ENCODE assay signal across 8 mouse cellular contexts in the genomic region with DNA sequence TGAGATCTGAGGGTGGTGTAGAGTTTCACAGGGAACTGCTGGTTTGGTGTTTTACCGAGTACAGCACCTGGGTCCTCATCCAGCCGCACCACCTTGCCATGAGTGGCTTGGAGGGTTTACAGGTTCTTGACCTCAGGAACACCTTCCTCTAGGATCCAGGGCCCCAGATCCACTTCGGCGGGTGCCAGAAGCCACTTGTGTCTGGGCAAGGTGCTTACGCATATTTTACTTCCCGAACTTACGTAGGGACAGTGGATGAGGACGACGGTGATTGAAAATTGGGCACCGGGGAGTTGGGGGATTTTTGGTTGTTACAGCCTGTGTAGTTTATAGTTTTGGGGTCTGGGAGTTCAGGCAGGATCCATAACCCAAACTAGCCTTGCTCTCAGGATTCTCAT. TPM values are rescaled to one million over a fixed set of nuclear protein-coding genes. Genes with fewer than 3 reads are reported as not detected.
DNase-seq lines count a peak whose midpoint lies in the region; ATAC-seq and TF ChIP-seq lines count a peak whose summit lies in the region.

No protein-coding gene starts in this region.

- H3K4me3 ChIP-seq in testis, adult 2 months (ENCODE audit: control insufficient read depth, low read depth, low read length): peak overlapping the region; percentile 73
- H3K4me3 ChIP-seq in forebrain, embryonic 16.5 days (replicated peaks; ENCODE audit: low read length): peak overlapping the region; percentile 54; the same call in 1 of the 2 replicates
- H3K4me3 ChIP-seq in liver, embryonic 16.5 days (ENCODE audit: low read depth, low read length): peak overlapping the region; percentile 58
- peak overlapping the region; percentile 61 for H3K4me3 ChIP-seq in stomach, embryonic 15.5 days (replicated peaks)

- H3K4me1 ChIP-seq in testis, adult 2 months (ENCODE audit: control insufficient read depth, insufficient read depth, low read length): peaks cover 10% of the 10 kb centered on the region
- H3K4me1 ChIP-seq in forebrain, embryonic 16.5 days (replicated peaks; ENCODE audit: control insufficient read depth, insufficient read depth, low read length): peaks cover 13% of the 10 kb centered on the region
- H3K4me1 ChIP-seq in liver, embryonic 16.5 days (ENCODE audit: control insufficient read depth, low read depth, low read length): peaks cover 37% of the 10 kb centered on the region
- peaks cover 48% of the 10 kb centered on the region for H3K4me1 ChIP-seq in stomach, embryonic 15.5 days

- ATAC-seq in forebrain, embryonic 16.5 days: no peak
- no peak for ATAC-seq in liver, embryonic 16.5 days (ENCODE audit: low read depth)
- ATAC-seq in stomach, embryonic 15.5 days (ENCODE audit: insufficient read depth, low FRiP score, low read depth): no peak

- TF ChIP-seq POLR2A in testis, adult 2 months (IDR thresholded peaks at IDR 0.05; ENCODE audit: control insufficient read depth, low read depth, low read length): no peak

- no peak overlapping the region; the same call in 1 of the 2 replicates for H3K9ac ChIP-seq in forebrain, embryonic 16.5 days (replicated peaks; ENCODE audit: low read depth, low read length)
- peak overlapping the region; percentile 65 for H3K9ac ChIP-seq in liver, embryonic 16.5 days (ENCODE audit: low read depth, low read length)
- peak overlapping the region; percentile 51 for H3K9ac ChIP-seq in stomach, embryonic 15.5 days

- H3K9me3 ChIP-seq in forebrain, embryonic 16.5 days (ENCODE audit: control insufficient read depth, low read length): no peaks in the 10 kb centered on the region
- H3K9me3 ChIP-seq in liver, embryonic 16.5 days (replicated peaks; ENCODE audit: control insufficient read depth, low read length): no peaks in the 10 kb centered on the region
- H3K9me3 ChIP-seq in stomach, embryonic 15.5 days: no peaks in the 10 kb centered on the region

- H3K27me3 ChIP-seq in testis, adult 2 months (ENCODE audit: control insufficient read depth, insufficient read depth, low read length): no peaks in the 10 kb centered on the region
- 0 out of 2 replicates have a peak, but pooled peaks cover 4% of the 10 kb centered on the region for H3K27me3 ChIP-seq in forebrain, embryonic 16.5 days (replicated peaks; ENCODE audit: control insufficient read depth, insufficient read depth, low read length)
- H3K27me3 ChIP-seq in liver, embryonic 16.5 days (ENCODE audit: control insufficient read depth, insufficient read depth, low read depth, low read length): peaks cover 8% of the 10 kb centered on the region; the same call in 1 of the 2 replicates
- H3K27me3 ChIP-seq in stomach, embryonic 15.5 days (replicated peaks): no peaks in the 10 kb centered on the region

- 62% methylated on average over 10 of the region's 10 CpGs for WGBS in forebrain, embryonic 16.5 days
- WGBS in liver, embryonic 16.5 days (ENCODE audit: insufficient replicate concordance): 8% methylated on average over 10 of the region's 10 CpGs
- 37% methylated on average over 10 of the region's 10 CpGs for WGBS in stomach, embryonic 15.5 days

- TF ChIP-seq CTCF in testis, adult 2 months (IDR thresholded peaks at IDR 0.05; ENCODE audit: control insufficient read depth, insufficient read depth, insufficient replicate concordance, low read depth, low read length): no peak

- H3K36me3 ChIP-seq in testis, adult 2 months (ENCODE audit: control insufficient read depth, insufficient read depth, low read length): no peaks in the 10 kb centered on the region
- H3K36me3 ChIP-seq in forebrain, embryonic 16.5 days (ENCODE audit: control insufficient read depth, insufficient read depth): no peaks in the 10 kb centered on the region
- H3K36me3 ChIP-seq in liver, embryonic 16.5 days (ENCODE audit: control insufficient read depth, insufficient read depth): no peaks in the 10 kb centered on the region
- no peaks in the 10 kb centered on the region for H3K36me3 ChIP-seq in stomach, embryonic 15.5 days

- DNase-seq in testis, postnatal 14 days (ENCODE audit: low spot score): no peak
- no peak for DNase-seq in adrenal gland, adult 18-20 months (ENCODE audit: low spot score in 2 of 2)
- no peak for DNase-seq in spleen, adult 12 weeks (ENCODE audit: low spot score)
- DNase-seq in urinary bladder, postnatal 25 days (ENCODE audit: low spot score): no peak

- no peak overlapping the region for H3K4me2 ChIP-seq in forebrain, embryonic 16.5 days (ENCODE audit: low read length)
- H3K4me2 ChIP-seq in liver, embryonic 16.5 days (ENCODE audit: low read depth, low read length): peak overlapping the region; percentile 79
- peak overlapping the region; percentile 81 for H3K4me2 ChIP-seq in stomach, embryonic 15.5 days

- no peak overlapping the region for H3K27ac ChIP-seq in testis, adult 2 months (ENCODE audit: control insufficient read depth, insufficient read depth, low read depth, low read length)
- H3K27ac ChIP-seq in forebrain, embryonic 16.5 days (ENCODE audit: low read length): no peak overlapping the region
- H3K27ac ChIP-seq in liver, embryonic 16.5 days (ENCODE audit: low read length): peak overlapping the region; percentile 82
- peak overlapping the region; percentile 90 for H3K27ac ChIP-seq in stomach, embryonic 15.5 days

RNA-seq across cellular contexts. Expression of a gene that starts 55.5 kb away (rescaled TPM):
- polyA plus RNA-seq in testis, adult 2 months (2012; rRNA removed): 0.63 and 1.3 TPM in 2 replicates
- 45.3 and 48.5 TPM in 2 replicates for polyA plus RNA-seq in forebrain, embryonic 16.5 days (2015; fragmentation: Nextera tagmentation; extraction: Ambion mirVana)
- polyA plus RNA-seq in liver, embryonic 16.5 days (2015; fragmentation: Nextera tagmentation; extraction: Ambion mirVana): 16.1 and 20.5 TPM in 2 replicates
- 64.9 and 65.4 TPM in 2 replicates for polyA plus RNA-seq in stomach, embryonic 15.5 days (2015; fragmentation: Nextera tagmentation; extraction: Ambion mirVana)
- total RNA-seq in adrenal gland, adult 18-20 months (2021): 10 to 100 TPM; 48.2 to 53.4 TPM

Comparison
In these comparisons a context has a peak if more than half of its experiments do, and no peak if none do; other contexts are left out.
1. H3K27ac ChIP-seq: peak in liver, embryonic 16.5 days (single experiment) and stomach, embryonic 15.5 days (single experiment); none in testis, adult 2 months (single experiment) and forebrain, embryonic 16.5 days (single experiment).
2. Peak in every context shown above with its lines, with median percentiles within 50 percentile points of each other: H3K4me3 ChIP-seq.